Mouse (Mus musculus) left cerebral cortex, adult 11 months (tissue): ENCODE data around the gene Nhej1.

Source experiments
- DNase-seq: peaks from one replicate; pipeline ENCODE4 v3.0.0; 2022; ENCODE audit warnings: low spot score

The Nhej1 gene

DNA sequence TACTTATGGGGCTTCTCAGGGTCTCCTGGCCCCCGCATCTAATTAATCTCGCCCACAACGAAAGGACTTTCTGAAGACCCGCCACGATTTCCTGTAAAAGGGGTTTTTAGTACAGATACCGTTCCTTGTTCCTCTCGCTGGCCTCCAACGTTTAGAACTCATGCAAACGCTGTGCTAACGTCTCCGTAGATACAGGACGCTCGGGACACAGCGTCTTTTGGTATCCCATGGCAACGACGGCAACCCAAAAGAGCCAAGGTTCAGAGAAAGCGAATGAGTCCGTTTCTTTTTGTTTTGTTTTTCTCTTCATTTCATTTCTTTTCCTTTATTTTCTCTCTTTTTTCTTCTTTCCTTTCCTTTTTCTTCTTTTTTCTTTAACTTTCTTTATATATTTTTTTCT lies 189.6 kb downstream of the Nhej1 start, which contains the start of gene Cfap65:
Cfap65 (minus strand) TSS at position 198 of the 400 bp plus-strand sequence.
- DNase-seq, result peak; percentile 29

DNA sequence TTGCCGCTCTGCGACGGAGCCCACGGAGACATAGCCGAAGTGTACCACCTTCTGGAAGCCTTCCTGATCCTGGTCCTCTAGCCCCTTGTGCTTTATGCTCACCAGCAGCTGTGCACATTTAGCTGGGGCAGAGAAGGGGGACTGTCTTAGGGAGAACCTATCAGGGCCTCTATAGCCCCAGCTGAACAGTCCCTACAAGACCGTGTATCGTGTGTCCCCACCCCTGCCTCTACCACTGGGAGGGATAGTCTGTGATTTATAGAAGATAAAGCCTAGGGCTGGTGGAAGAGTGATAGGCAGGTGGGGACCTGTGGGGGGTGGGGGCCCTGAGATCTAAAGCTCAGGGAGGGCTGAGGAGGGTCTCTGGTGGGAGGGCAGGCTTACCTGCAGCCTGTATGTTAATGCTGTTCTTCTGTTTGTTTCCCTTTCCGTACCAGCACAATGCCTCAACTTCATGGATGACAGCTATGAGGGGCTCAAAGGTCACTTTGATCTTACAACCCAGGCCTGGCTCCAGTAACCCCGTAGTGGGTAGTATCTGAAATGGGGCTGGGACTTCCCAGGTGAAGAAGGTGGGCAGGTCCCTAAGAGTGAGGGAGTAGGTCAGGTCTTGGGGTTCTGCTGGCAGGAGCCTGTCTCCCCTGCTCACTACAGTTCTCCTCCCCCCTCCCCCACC lies 197.2 kb downstream of the Nhej1 start:
- no peak for DNase-seq

GRCm38 (mm10) chr1:74926721-74927120 lies 198.3 kb downstream of the Nhej1 start:
- DNase-seq, result peak; percentile 16

GRCm38 (mm10) chr1:74924464-74924863 lies 200.5 kb downstream of the Nhej1 start:
- no peak for DNase-seq
